Mouse (Mus musculus): ENCODE data around the gene Olfr52. TPM values are rescaled to one million over a fixed set of nuclear protein-coding genes. Genes with fewer than 3 reads are reported as not detected.
"Not testable (repeated sequence)": the region's sequence is repeated elsewhere in the genome, so short reads cannot be mapped to it uniquely, and the experiment has no call there.

The Olfr52 gene
- polyA plus RNA-seq (2014; fragmentation: Nextera tagmentation; extraction: Ambion mirVana), result not detected in 2 replicates

- Histone ChIP-seq H3K4me2 (no peak within 1 kb of the TSS), H3K4me3 (ENCODE audit: low read depth, low read length) (no peak within 1 kb of the TSS), H3K27ac (ENCODE audit: low read depth, low read length) (no peak within 1 kb of the TSS), H3K36me3 (ENCODE audit: control insufficient read depth, insufficient read depth, low read length) (no peaks in the 10 kb centered on the region), H3K9me3 (replicated peaks; ENCODE audit: control insufficient read depth, low read length) (no peaks in the 10 kb centered on the region), H3K4me1 (ENCODE audit: control insufficient read depth, insufficient read depth, low read length) (no peaks in the 10 kb centered on the region), H3K27me3 (ENCODE audit: control insufficient read depth, insufficient read depth, low read length) (no peaks in the 10 kb centered on the region), H3K9ac (ENCODE audit: low read depth, low read length) (no peak within 1 kb of the TSS)
- no peak for ATAC-seq (replicated peaks; ENCODE audit: insufficient number of reproducible peaks, low FRiP score, low TSS enrichment)
These were observed at the start of gene Olfr52 for GRCm38 (mm10) chr2:86185583-86185982. Gene Olfr52, minus strand, starts transcription at chr2:86185683.

DNA sequence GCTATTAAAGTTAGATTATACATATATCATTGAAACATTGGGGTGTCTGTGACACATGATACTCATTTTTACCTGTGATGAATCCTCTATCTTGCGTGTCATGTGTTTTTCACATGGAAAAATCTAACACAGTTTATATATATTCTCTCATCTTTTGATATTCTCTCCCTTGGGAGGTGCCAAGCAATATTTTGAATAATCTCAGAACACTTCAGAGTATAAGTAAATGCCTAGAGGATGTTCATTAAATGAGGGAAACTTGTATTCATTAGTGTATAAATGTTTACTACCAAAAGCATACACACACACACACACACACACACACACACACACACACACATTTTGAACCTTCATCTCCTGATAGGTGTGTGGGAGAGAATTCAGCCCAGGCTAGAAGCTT is 45.8 kb upstream of the Olfr52 start, which contains the start of gene Olfr1047:
Gene Olfr1047 (minus strand): TSS at position 101 of the 400 bp plus-strand sequence.
- no peaks in the 10 kb centered on the region for H3K27me3 ChIP-seq (ENCODE audit: control insufficient read depth, insufficient read depth, low read length)
- H3K4me2 ChIP-seq, result no peak within 1 kb of the TSS
- H3K4me1 ChIP-seq (ENCODE audit: control insufficient read depth, insufficient read depth, low read length), result no peaks in the 10 kb centered on the region
- no peak within 1 kb of the TSS for H3K9ac ChIP-seq (ENCODE audit: low read depth, low read length)
- H3K4me3 ChIP-seq (ENCODE audit: low read depth, low read length), result no peak within 1 kb of the TSS
- no peak for ATAC-seq (replicated peaks; ENCODE audit: insufficient number of reproducible peaks, low FRiP score, low TSS enrichment)
- H3K9me3 ChIP-seq (replicated peaks; ENCODE audit: control insufficient read depth, low read length), result no peaks in the 10 kb centered on the region
- no peaks in the 10 kb centered on the region for H3K36me3 ChIP-seq (ENCODE audit: control insufficient read depth, insufficient read depth, low read length)
- 81% methylated on average over 1 of the region's 1 CpGs for WGBS (ENCODE audit: insufficient replicate concordance)
- no peak within 1 kb of the TSS for H3K27ac ChIP-seq (ENCODE audit: low read depth, low read length)

DNA sequence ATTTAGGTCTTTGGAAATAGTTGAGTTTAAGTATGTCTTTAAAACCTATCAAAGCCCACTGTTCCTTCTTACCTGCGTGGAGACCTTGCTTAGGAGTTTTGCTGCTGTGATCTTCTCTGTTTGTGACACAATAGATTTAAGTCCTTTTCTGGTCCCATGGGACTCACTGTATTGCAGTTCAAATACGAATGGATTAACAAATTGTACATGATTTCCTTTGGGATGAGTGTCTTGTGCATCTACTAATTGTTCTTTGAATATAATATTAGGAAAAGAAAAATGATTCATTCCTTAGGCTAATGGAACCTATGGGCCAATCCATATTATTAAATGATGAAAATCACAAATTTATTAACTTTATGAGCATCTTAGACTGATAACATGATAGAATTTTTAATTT is 33.7 kb upstream of the Olfr52 start, which contains the start of gene Olfr1046:
Gene Olfr1046 (minus strand): TSS at position 101 of the 400 bp plus-strand sequence.
- Histone ChIP-seq H3K4me2 (no peak within 1 kb of the TSS), H3K9ac (ENCODE audit: low read depth, low read length) (no peak within 1 kb of the TSS), H3K27me3 (ENCODE audit: control insufficient read depth, insufficient read depth, low read length) (no peaks in the 10 kb centered on the region), H3K27ac (ENCODE audit: low read depth, low read length) (no peak within 1 kb of the TSS), H3K36me3 (ENCODE audit: control insufficient read depth, insufficient read depth, low read length) (no peaks in the 10 kb centered on the region), H3K9me3 (replicated peaks; ENCODE audit: control insufficient read depth, low read length) (no peaks in the 10 kb centered on the region), H3K4me1 (ENCODE audit: control insufficient read depth, insufficient read depth, low read length) (no peaks in the 10 kb centered on the region), H3K4me3 (ENCODE audit: low read depth, low read length) (no peak within 1 kb of the TSS)
- no peak for ATAC-seq (replicated peaks; ENCODE audit: insufficient number of reproducible peaks, low FRiP score, low TSS enrichment)
- WGBS (ENCODE audit: insufficient replicate concordance), result 64% methylated on average over 2 of the region's 2 CpGs

- Histone ChIP-seq H3K36me3 (ENCODE audit: control insufficient read depth, insufficient read depth, low read length) (no peaks in the 10 kb centered on the region), H3K4me1 (ENCODE audit: control insufficient read depth, insufficient read depth, low read length) (no peaks in the 10 kb centered on the region), H3K4me3 (ENCODE audit: low read depth, low read length) (no peak within 1 kb of the TSS), H3K27ac (ENCODE audit: low read depth, low read length) (no peak within 1 kb of the TSS), H3K4me2 (no peak within 1 kb of the TSS), H3K9ac (ENCODE audit: low read depth, low read length) (no peak within 1 kb of the TSS), H3K9me3 (replicated peaks; ENCODE audit: control insufficient read depth, low read length) (no peaks in the 10 kb centered on the region), H3K27me3 (ENCODE audit: control insufficient read depth, insufficient read depth, low read length) (no peaks in the 10 kb centered on the region)
- ATAC-seq (replicated peaks; ENCODE audit: insufficient number of reproducible peaks, low FRiP score, low TSS enrichment), result no peak
These were observed 17.4 kb upstream of the Olfr52 start, which contains the start of gene Olfr1045 for GRCm38 (mm10) chr2:86202909-86203308. Gene Olfr1045, minus strand, starts transcription at chr2:86203009.

DNA sequence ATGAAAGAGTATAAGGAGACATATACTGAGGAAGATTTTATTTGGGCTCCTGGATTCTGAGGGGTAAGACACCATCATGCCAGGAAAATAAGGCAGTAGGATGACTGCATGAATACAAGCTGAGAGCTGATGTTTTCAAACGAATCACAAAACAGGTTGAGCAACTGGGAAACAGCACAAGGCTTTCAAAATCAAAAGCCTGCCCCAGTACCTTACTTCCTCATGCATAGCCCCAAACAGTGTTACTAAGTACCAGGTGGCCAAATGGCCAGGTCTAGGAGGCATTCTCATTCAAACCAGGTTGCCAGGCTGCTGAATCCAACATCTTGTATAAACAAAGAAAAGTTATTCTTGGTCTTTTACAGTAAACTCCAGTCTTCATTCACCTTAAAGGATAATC is 10.4 kb upstream of the Olfr52 start:
- H3K27ac ChIP-seq (ENCODE audit: low read depth, low read length), result no peak overlapping the region
- 30% methylated on average over 1 of the region's 1 CpGs for WGBS (ENCODE audit: insufficient replicate concordance)
- ATAC-seq (replicated peaks; ENCODE audit: insufficient number of reproducible peaks, low FRiP score, low TSS enrichment), result no peak
- H3K27me3 ChIP-seq (ENCODE audit: control insufficient read depth, insufficient read depth, low read length), result no peaks in the 10 kb centered on the region
- no peaks in the 10 kb centered on the region for H3K9me3 ChIP-seq (replicated peaks; ENCODE audit: control insufficient read depth, low read length)
- H3K36me3 ChIP-seq (ENCODE audit: control insufficient read depth, insufficient read depth, low read length), result no peaks in the 10 kb centered on the region
- H3K4me3 ChIP-seq (ENCODE audit: low read depth, low read length), result no peak overlapping the region
- H3K4me2 ChIP-seq, result no peak overlapping the region
- no peaks in the 10 kb centered on the region for H3K4me1 ChIP-seq (ENCODE audit: control insufficient read depth, insufficient read depth, low read length)
- no peak overlapping the region for H3K9ac ChIP-seq (ENCODE audit: low read depth, low read length)

- Histone ChIP-seq H3K27ac (ENCODE audit: low read depth, low read length) (no peak overlapping the region), H3K4me3 (ENCODE audit: low read depth, low read length) (no peak overlapping the region), H3K9me3 (replicated peaks; ENCODE audit: control insufficient read depth, low read length) (no peaks in the 10 kb centered on the region), H3K36me3 (ENCODE audit: control insufficient read depth, insufficient read depth, low read length) (no peaks in the 10 kb centered on the region), H3K9ac (ENCODE audit: low read depth, low read length) (no peak overlapping the region), H3K4me1 (ENCODE audit: control insufficient read depth, insufficient read depth, low read length) (no peaks in the 10 kb centered on the region), H3K4me2 (no peak overlapping the region), H3K27me3 (ENCODE audit: control insufficient read depth, insufficient read depth, low read length) (no peaks in the 10 kb centered on the region)
- ATAC-seq (replicated peaks; ENCODE audit: insufficient number of reproducible peaks, low FRiP score, low TSS enrichment), result no peak
- WGBS (ENCODE audit: insufficient replicate concordance), result 84% methylated on average over 3 of the region's 3 CpGs
These were observed 5.5 kb downstream of the Olfr52 start for GRCm38 (mm10) chr2:86179950-86180349.

DNA sequence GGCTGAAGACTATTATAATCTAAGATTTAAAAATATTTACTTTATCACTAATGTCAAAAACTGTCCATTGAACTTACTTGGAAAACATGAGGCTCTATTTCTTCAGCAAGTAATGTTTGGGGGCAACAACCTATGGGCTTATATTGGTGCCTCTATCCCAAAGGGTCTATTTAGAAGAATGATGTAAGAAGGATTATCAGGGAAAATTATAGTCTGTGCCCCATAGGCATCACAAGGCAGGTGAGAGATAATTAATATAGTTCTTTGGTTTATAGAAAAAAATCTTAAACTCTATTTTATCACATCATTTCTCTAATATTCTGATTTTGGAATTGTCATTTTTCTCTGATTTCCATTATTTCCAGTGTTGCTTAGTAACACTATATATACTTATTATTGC is 7.8 kb downstream of the Olfr52 start, which contains the start of gene Olfr1044:
Gene Olfr1044 (minus strand): TSS at position 101 of the 400 bp plus-strand sequence.
- Histone ChIP-seq H3K9ac (ENCODE audit: low read depth, low read length) (no peak within 1 kb of the TSS), H3K4me2 (no peak within 1 kb of the TSS), H3K4me3 (ENCODE audit: low read depth, low read length) (no peak within 1 kb of the TSS), H3K4me1 (ENCODE audit: control insufficient read depth, insufficient read depth, low read length) (no peaks in the 10 kb centered on the region), H3K27me3 (ENCODE audit: control insufficient read depth, insufficient read depth, low read length) (no peaks in the 10 kb centered on the region), H3K27ac (ENCODE audit: low read depth, low read length) (no peak within 1 kb of the TSS), H3K36me3 (ENCODE audit: control insufficient read depth, insufficient read depth, low read length) (no peaks in the 10 kb centered on the region), H3K9me3 (replicated peaks; ENCODE audit: control insufficient read depth, low read length) (no peaks in the 10 kb centered on the region)
- no peak for ATAC-seq (replicated peaks; ENCODE audit: insufficient number of reproducible peaks, low FRiP score, low TSS enrichment)

DNA sequence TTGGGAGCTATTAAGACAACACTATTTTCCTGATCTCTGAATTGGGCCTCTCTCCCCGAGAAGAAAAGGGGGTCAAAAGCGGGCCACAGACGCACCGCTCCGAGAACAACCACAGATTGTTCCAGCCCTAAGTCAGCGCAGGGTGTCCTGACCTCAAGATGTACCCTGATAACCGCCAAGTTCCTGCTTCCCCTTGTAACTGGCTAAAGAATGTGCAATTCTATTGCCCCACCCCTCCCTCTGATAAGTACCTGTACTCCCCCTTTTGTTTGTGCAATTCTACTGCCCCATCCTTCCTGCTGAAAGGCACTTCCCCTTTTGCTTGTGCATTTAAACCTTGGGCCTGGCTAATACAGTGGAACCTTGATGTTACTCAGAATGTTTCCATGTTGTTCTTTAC is 10.1 kb downstream of the Olfr52 start:
- not testable (repeated sequence) for ATAC-seq (replicated peaks; ENCODE audit: insufficient number of reproducible peaks, low FRiP score, low TSS enrichment); H3K27me3 ChIP-seq (ENCODE audit: control insufficient read depth, insufficient read depth, low read length); H3K4me3 ChIP-seq (ENCODE audit: low read depth, low read length); H3K9me3 ChIP-seq (replicated peaks; ENCODE audit: control insufficient read depth, low read length); H3K27ac ChIP-seq (ENCODE audit: low read depth, low read length); H3K9ac ChIP-seq (ENCODE audit: low read depth, low read length); H3K36me3 ChIP-seq (ENCODE audit: control insufficient read depth, insufficient read depth, low read length); H3K4me2 ChIP-seq; H3K4me1 ChIP-seq (ENCODE audit: control insufficient read depth, insufficient read depth, low read length)
- 75% methylated on average over 7 of the region's 7 CpGs for WGBS (ENCODE audit: insufficient replicate concordance)

GRCm38 (mm10) chr2:86167422-86167821 is 18.1 kb downstream of the Olfr52 start, which contains the start of gene Olfr1043:
Gene Olfr1043, minus strand, starts transcription at chr2:86167522.
- no peaks in the 10 kb centered on the region for H3K27me3 ChIP-seq (ENCODE audit: control insufficient read depth, insufficient read depth, low read length)
- H3K9me3 ChIP-seq (replicated peaks; ENCODE audit: control insufficient read depth, low read length), result no peaks in the 10 kb centered on the region
- H3K4me2 ChIP-seq, result no peak within 1 kb of the TSS
- no peaks in the 10 kb centered on the region for H3K36me3 ChIP-seq (ENCODE audit: control insufficient read depth, insufficient read depth, low read length)
- H3K4me1 ChIP-seq (ENCODE audit: control insufficient read depth, insufficient read depth, low read length), result no peaks in the 10 kb centered on the region
- no peak within 1 kb of the TSS for H3K4me3 ChIP-seq (ENCODE audit: low read depth, low read length)
- no peak within 1 kb of the TSS for H3K9ac ChIP-seq (ENCODE audit: low read depth, low read length)
- no peak within 1 kb of the TSS for H3K27ac ChIP-seq (ENCODE audit: low read depth, low read length)
- 86% methylated on average over 2 of the region's 2 CpGs for WGBS (ENCODE audit: insufficient replicate concordance)
- ATAC-seq (replicated peaks; ENCODE audit: insufficient number of reproducible peaks, low FRiP score, low TSS enrichment), result no peak
